Mouse (Mus musculus): ENCODE measurements around the gene 1110059G10Rik. TPM values are rescaled to one million over a fixed set of nuclear protein-coding genes. Genes with fewer than 3 reads are reported as not detected.
A peak's percentile ranks its signal among the peaks of the same experiment; 100 is the strongest.

Gene 1110059G10Rik
- polyA plus RNA-seq, 1 experiment: 1.5 TPM

GRCm38 (mm10) chr9:122902717-122903535, 47.9 kb downstream of the 1110059G10Rik start:
- Histone ChIP-seq H3K4me1 (ENCODE audit: control insufficient read depth, insufficient read depth, insufficient read length, low read length) (no peaks in the 10 kb centered on the region; the same call in 1 of the 2 replicates), H3K4me3 (ENCODE audit: low read depth, low read length) (peak overlapping the region; percentile 52), H3K27me3 (ENCODE audit: control insufficient read depth, insufficient read depth, low read length) (no peaks in the 10 kb centered on the region; the same call in 1 of the 2 replicates), H3K36me3 (ENCODE audit: control insufficient read depth, insufficient read depth, low read length) (no peaks in the 10 kb centered on the region), H3K27ac (ENCODE audit: insufficient read depth, low read depth, low read length) (no peak overlapping the region)
- no peak for TF ChIP-seq CTCF (IDR thresholded peaks at IDR 0.05; ENCODE audit: extremely low read depth, insufficient read length, insufficient replicate concordance, low read depth, low read length)
- WGBS: 18% methylated on average over 32 of the region's 32 CpGs

- Histone ChIP-seq H3K4me1 (ENCODE audit: control insufficient read depth, insufficient read depth, insufficient read length, low read length) (no peaks in the 10 kb centered on the region; the same call in 1 of the 2 replicates), H3K27ac (ENCODE audit: insufficient read depth, low read depth, low read length) (no peak overlapping the region), H3K36me3 (ENCODE audit: control insufficient read depth, insufficient read depth, low read length) (no peaks in the 10 kb centered on the region), H3K27me3 (ENCODE audit: control insufficient read depth, insufficient read depth, low read length) (no peaks in the 10 kb centered on the region; the same call in 1 of the 2 replicates), H3K4me3 (ENCODE audit: low read depth, low read length) (no peak overlapping the region)
- 90% methylated on average over 2 of the region's 2 CpGs for WGBS
- no peak for TF ChIP-seq POLR2A (IDR thresholded peaks at IDR 0.05; ENCODE audit: low read depth, low read length)
- no peak for TF ChIP-seq CTCF (IDR thresholded peaks at IDR 0.05; ENCODE audit: extremely low read depth, insufficient read length, insufficient replicate concordance, low read depth, low read length)
These were observed 49.8 kb downstream of the 1110059G10Rik start for GRCm38 (mm10) chr9:122901047-122901446.

Other genes starting within 250 kb of the 1110059G10Rik start
- gene Topaz1, start 203.7 kb downstream of the 1110059G10Rik start, polyA plus RNA-seq (2012; rRNA removed): not detected in 2 replicates
- 0.42 and 0.79 TPM in 2 replicates for gene Tcaim, start 145.5 kb downstream of the 1110059G10Rik start, polyA plus RNA-seq (2012; rRNA removed)
- not detected in 2 replicates for gene Gm35549, start 107.0 kb downstream of the 1110059G10Rik start, polyA plus RNA-seq (2012; rRNA removed)
- gene Zfp445, start 85.0 kb downstream of the 1110059G10Rik start, polyA plus RNA-seq (2012; rRNA removed): 3.7 and 9.2 TPM in 2 replicates
- 1.0 and 1.9 TPM in 2 replicates for gene Zkscan7, start 65.3 kb downstream of the 1110059G10Rik start, polyA plus RNA-seq (2012; rRNA removed)
- gene Zfp105, start 27.9 kb downstream of the 1110059G10Rik start, polyA plus RNA-seq (2012; rRNA removed): 0.19 and 0.46 TPM in 2 replicates
- 1.4 and 2.6 TPM in 2 replicates for gene Kif15, start within 50 bp of the 1110059G10Rik start, polyA plus RNA-seq (2012; rRNA removed)
- gene Tmem42, start 70.3 kb upstream of the 1110059G10Rik start, polyA plus RNA-seq (2012; rRNA removed): 7.1 and 7.6 TPM in 2 replicates
- gene Tgm4, start 83.7 kb upstream of the 1110059G10Rik start, polyA plus RNA-seq (2012; rRNA removed): not detected in 2 replicates
- 123 and 320 TPM in 2 replicates for gene Zdhhc3, start 162.2 kb upstream of the 1110059G10Rik start, polyA plus RNA-seq (2012; rRNA removed)
- 8.6 and 14.6 TPM in 2 replicates for gene Exosc7, start 162.2 kb upstream of the 1110059G10Rik start, polyA plus RNA-seq (2012; rRNA removed)
- gene Clec3b, start 199.9 kb upstream of the 1110059G10Rik start, polyA plus RNA-seq (2012; rRNA removed): 34.7 and 37.4 TPM in 2 replicates